Mouse (Mus musculus) heart, embryonic 16.5 days (tissue): ENCODE measurements around the gene Zfp1. TPM values are rescaled to one million over a fixed set of nuclear protein-coding genes. Genes with fewer than 3 reads are reported as not detected.

Source experiments
- ATAC-seq: fragments of 200-750 bp; cut with Nextera tagmentation; replicated peaks from 2 replicates; pipeline ENCODE4 v1.8.0; 2017; ENCODE audit warnings: moderate number of reproducible peaks; ENCODE audit not compliant: insufficient read depth, low FRiP score; ENCODE audit errors: extremely low read depth
- H3K27ac ChIP-seq: fragments of 300-500 bp; sonication (generic); 2 replicates; pipeline ENCODE4 v1.5.1; 2014; ENCODE audit warnings: mild to moderate bottlenecking, low read length, control low read depth, moderate library complexity
- H3K27me3 ChIP-seq: fragments of 300-500 bp; sonication (generic); 2 replicates; pipeline ENCODE4 v1.6.1; 2014; ENCODE audit warnings: low read length, mixed read lengths; ENCODE audit not compliant: control insufficient read depth, insufficient read depth
- H3K36me3 ChIP-seq: fragments of 300-500 bp; sonication (generic); 2 replicates; pipeline ENCODE4 v1.6.1; 2014; ENCODE audit not compliant: control insufficient read depth, insufficient read depth
- H3K4me1 ChIP-seq: fragments of 300-500 bp; sonication (generic); 2 replicates; pipeline ENCODE4 v1.6.1; 2014; ENCODE audit warnings: low read length, mixed read lengths; ENCODE audit not compliant: control insufficient read depth, insufficient read depth
- H3K4me2 ChIP-seq: fragments of 300-500 bp; sonication (generic); 2 replicates; pipeline ENCODE4 v1.6.1; 2014; ENCODE audit warnings: low read depth, mild to moderate bottlenecking, control low read depth, low read length
- H3K4me3 ChIP-seq: fragments of 300-500 bp; sonication (generic); 2 replicates; pipeline ENCODE4 v1.5.1; 2014; ENCODE audit warnings: mild to moderate bottlenecking, control low read depth, low read length
- H3K9ac ChIP-seq: fragments of 300-500 bp; sonication (generic); 2 replicates; pipeline ENCODE4 v1.6.1; 2014; ENCODE audit warnings: low read length, control low read depth
- H3K9me3 ChIP-seq: fragments of 300-500 bp; sonication (generic); replicated peaks from 2 replicates; pipeline ENCODE4 v1.6.1; 2016; ENCODE audit warnings: low read length; ENCODE audit not compliant: control insufficient read depth
- WGBS: fragments of 180-500 bp; shearing (Covaris S2); extraction: QIAGEN DNeasy Blood & Tissue Kit; methylation state at CpG from one replicate; pipeline ENCODE4 v1.1.7; 2014; 5-methylcytosine and 5-hydroxymethylcytosine counted together
- polyA plus RNA-seq: library from polyadenylated mRNA; unstranded; fragments of >200 nt; fragmentation: Nextera tagmentation; extraction: Ambion mirVana; gene quantifications from 2 replicates; pipeline ENCODE4 v1.2.1, GENCODE M21; 2015

Gene Zfp1
- polyA plus RNA-seq, 1 experiment from 2014 or later = 16.7 TPM

DNA sequence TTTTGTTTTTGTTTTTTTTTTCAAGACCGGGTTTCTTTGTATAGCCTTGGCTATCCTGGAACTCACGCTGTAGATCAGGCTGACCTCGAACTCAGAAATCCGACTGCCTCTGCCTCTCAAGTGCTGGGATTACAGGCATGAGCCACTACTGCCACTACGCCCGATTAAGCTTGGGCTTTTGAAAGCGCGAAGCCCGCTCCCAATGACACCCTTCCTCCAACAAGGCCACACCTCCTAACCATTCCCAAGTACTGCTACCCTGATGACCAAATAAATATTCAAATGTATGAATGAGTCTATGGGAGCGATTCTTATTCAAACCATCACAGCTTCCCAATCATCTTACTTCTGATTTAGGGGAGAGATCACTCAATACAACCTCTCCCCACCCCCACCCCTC, 54.5 kb downstream of the Zfp1 start:
- Histone ChIP-seq H3K4me1 (no peaks in the 10 kb centered on the region; the same call in 1 of the 2 replicates), H3K9me3 (no peaks in the 10 kb centered on the region), H3K4me2 (no peak overlapping the region), H3K27me3 (no peaks in the 10 kb centered on the region), H3K36me3 (no peaks in the 10 kb centered on the region), H3K27ac (no peak overlapping the region), H3K9ac (no peak overlapping the region), H3K4me3 (no peak overlapping the region)
- WGBS = 74% methylated on average over 10 of the region's 10 CpGs
- no peak for ATAC-seq

- Histone ChIP-seq H3K27me3 (no peaks in the 10 kb centered on the region), H3K4me2 (no peak overlapping the region), H3K9me3 (no peaks in the 10 kb centered on the region), H3K4me3 (no peak overlapping the region), H3K36me3 (no peaks in the 10 kb centered on the region), H3K27ac (no peak overlapping the region), H3K4me1 (no peaks in the 10 kb centered on the region; the same call in 1 of the 2 replicates), H3K9ac (no peak overlapping the region)
- 5% methylated on average over 1 of the region's 1 CpGs for WGBS
- no peak for ATAC-seq
Observed at GRCm38 (mm10) chr8:111699035-111699434, 55.8 kb downstream of the Zfp1 start.

DNA sequence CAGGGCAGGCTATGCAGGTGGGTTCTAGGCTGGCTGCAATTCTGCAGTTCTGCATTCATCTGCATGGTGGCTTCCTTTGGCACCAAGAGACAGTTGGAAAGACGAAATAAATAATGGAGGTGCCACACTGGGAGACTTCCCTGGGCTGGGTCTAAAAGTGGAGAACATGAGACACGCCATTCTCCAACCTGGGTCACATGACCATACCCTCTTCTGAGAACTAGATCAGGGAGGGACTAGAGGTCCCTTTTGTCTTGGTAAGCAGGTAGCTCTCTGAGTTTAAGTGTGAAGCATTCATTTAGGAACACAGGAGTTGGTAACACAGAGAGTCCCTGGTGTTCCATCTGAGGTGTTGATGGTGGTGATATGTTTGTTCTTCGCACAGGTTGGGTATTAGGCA, 57.0 kb downstream of the Zfp1 start:
- Histone ChIP-seq H3K4me1 (no peaks in the 10 kb centered on the region; the same call in 1 of the 2 replicates), H3K9me3 (no peaks in the 10 kb centered on the region), H3K9ac (no peak overlapping the region), H3K36me3 (no peaks in the 10 kb centered on the region), H3K4me3 (no peak overlapping the region), H3K4me2 (no peak overlapping the region), H3K27me3 (no peaks in the 10 kb centered on the region), H3K27ac (no peak overlapping the region)
- 69% methylated on average over 3 of the region's 3 CpGs for WGBS
- ATAC-seq = no peak

GRCm38 (mm10) chr8:111700740-111701139, 57.5 kb downstream of the Zfp1 start:
- Histone ChIP-seq H3K9me3 (no peaks in the 10 kb centered on the region), H3K4me3 (no peak overlapping the region), H3K4me1 (no peaks in the 10 kb centered on the region), H3K27ac (no peak overlapping the region), H3K4me2 (no peak overlapping the region), H3K27me3 (no peaks in the 10 kb centered on the region), H3K9ac (no peak overlapping the region), H3K36me3 (no peaks in the 10 kb centered on the region)
- 92% methylated on average over 5 of the region's 5 CpGs for WGBS
- ATAC-seq = no peak

GRCm38 (mm10) chr8:111701380-111701779, 58.2 kb downstream of the Zfp1 start:
- H3K36me3 ChIP-seq = no peaks in the 10 kb centered on the region
- ATAC-seq = no peak
- H3K9ac ChIP-seq = no peak overlapping the region
- no peaks in the 10 kb centered on the region for H3K27me3 ChIP-seq
- WGBS = 82% methylated on average over 9 of the region's 9 CpGs
- H3K4me2 ChIP-seq = no peak overlapping the region
- H3K4me3 ChIP-seq = no peak overlapping the region
- H3K4me1 ChIP-seq = no peaks in the 10 kb centered on the region
- H3K27ac ChIP-seq = no peak overlapping the region
- no peaks in the 10 kb centered on the region for H3K9me3 ChIP-seq

- Histone ChIP-seq H3K27ac (no peak overlapping the region), H3K9ac (no peak overlapping the region), H3K9me3 (no peaks in the 10 kb centered on the region), H3K4me2 (no peak overlapping the region), H3K4me1 (no peaks in the 10 kb centered on the region), H3K27me3 (no peaks in the 10 kb centered on the region), H3K36me3 (peaks cover 4% of the 10 kb centered on the region; the same call in 1 of the 2 replicates), H3K4me3 (no peak overlapping the region)
- WGBS = 93% methylated on average over 11 of the region's 12 CpGs
- no peak for ATAC-seq
Observed at GRCm38 (mm10) chr8:111704585-111704984, 61.4 kb downstream of the Zfp1 start.

GRCm38 (mm10) chr8:111705222-111705621, 62.0 kb downstream of the Zfp1 start:
- Histone ChIP-seq H3K4me1 (no peaks in the 10 kb centered on the region), H3K4me2 (no peak overlapping the region)

DNA sequence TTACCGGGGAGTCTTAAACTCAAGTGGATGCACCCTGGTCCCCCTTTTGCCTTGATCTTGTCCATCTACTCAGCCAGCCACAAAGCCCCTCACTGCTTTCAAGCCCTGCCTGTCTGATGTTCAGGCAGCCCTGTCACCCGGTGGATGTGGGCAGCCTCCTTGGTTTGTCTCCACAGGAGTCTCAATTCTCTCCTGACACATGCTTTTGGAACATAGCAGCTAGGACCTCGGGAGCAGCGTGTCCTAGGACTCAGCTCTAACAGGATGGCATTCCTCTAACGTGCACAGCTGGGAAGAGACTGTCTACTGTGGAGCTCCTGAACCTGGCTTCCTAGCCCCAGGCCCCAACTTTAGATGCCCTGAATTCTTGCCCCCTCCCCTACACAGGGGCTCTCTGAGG, 62.5 kb downstream of the Zfp1 start:
- Histone ChIP-seq H3K27me3 (no peaks in the 10 kb centered on the region), H3K36me3 (peaks cover 13% of the 10 kb centered on the region), H3K9me3 (no peaks in the 10 kb centered on the region), H3K4me2 (no peak overlapping the region), H3K27ac (no peak overlapping the region), H3K9ac (no peak overlapping the region), H3K4me1 (no peaks in the 10 kb centered on the region), H3K4me3 (no peak overlapping the region)
- 37% methylated on average over 5 of the region's 5 CpGs for WGBS
- ATAC-seq = no peak

More at GRCm38 (mm10) chr8:111705222-111705621, 62.0 kb downstream of the Zfp1 start:
- H3K9ac ChIP-seq = no peak overlapping the region
- H3K36me3 ChIP-seq = peaks cover 8% of the 10 kb centered on the region
- no peak overlapping the region for H3K4me3 ChIP-seq
- no peak overlapping the region for H3K27ac ChIP-seq
- WGBS = 26% methylated on average over 3 of the region's 3 CpGs
- no peaks in the 10 kb centered on the region for H3K9me3 ChIP-seq
- H3K27me3 ChIP-seq = no peaks in the 10 kb centered on the region
- ATAC-seq = peak; percentile 18; the same call in 1 of the 2 replicates

DNA sequence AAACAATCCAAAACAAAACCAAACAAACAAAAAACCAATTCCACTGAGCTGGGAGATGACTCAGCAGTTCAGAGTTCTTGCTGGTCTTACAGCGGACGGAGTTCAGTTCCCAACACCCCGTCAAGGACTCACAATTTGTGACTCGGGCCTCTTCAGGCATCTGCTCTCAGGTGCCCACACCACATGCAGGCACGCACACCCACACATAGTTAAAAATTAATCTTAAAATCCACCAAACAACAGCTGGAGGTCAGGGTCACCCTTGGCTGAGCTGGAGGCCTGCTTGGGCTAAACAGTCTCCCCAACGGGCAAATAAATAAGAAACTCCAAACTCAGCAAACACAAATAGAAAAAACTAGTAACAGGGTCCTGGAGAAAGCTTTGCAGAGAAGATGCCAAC, 65.1 kb downstream of the Zfp1 start:
- no peak overlapping the region for H3K27ac ChIP-seq
- H3K4me3 ChIP-seq = no peak overlapping the region
- 92% methylated on average over 6 of the region's 6 CpGs for WGBS
- H3K4me1 ChIP-seq = no peaks in the 10 kb centered on the region
- peaks cover 32% of the 10 kb centered on the region for H3K36me3 ChIP-seq
- ATAC-seq = no peak
- H3K27me3 ChIP-seq = no peaks in the 10 kb centered on the region
- no peak overlapping the region for H3K9ac ChIP-seq
- H3K4me2 ChIP-seq = no peak overlapping the region
- no peaks in the 10 kb centered on the region for H3K9me3 ChIP-seq
